Mouse (Mus musculus) C2C12 (cell line): ENCODE data around the gene Map3k12.

ENCODE experiments used
- CTCF ChIP-seq: IDR thresholded peaks from one replicate; pipeline ENCODE4 v1.5.1; 2011; ENCODE audit not compliant: control insufficient read depth, insufficient read depth, insufficient read length
- MAX ChIP-seq: IDR thresholded peaks from one replicate; pipeline ENCODE4 v1.6.1; 2011; ENCODE audit warnings: mild to moderate bottlenecking, control low read depth

DNA sequence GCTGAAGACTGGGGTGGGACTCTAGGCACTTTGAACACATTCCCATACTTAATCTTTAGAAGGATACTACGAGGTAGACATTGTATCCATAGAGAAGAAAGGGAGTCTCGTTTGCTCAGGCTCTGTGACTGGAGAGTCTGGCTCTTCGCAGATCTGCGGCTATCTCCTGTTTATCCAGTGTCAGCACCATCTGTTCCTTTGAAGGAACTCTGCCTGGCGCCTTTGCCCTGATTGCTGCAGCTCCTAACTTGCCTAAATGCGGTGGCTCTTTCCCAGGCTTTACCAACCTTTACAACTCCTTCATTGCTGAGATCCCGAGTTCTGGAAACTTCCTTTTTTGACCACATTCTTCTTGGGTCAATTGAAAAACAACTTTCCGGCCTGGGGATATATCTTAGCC lies 67.5 kb downstream of the Map3k12 start:
- TF ChIP-seq CTCF (no peak), MAX (no peak)
